Mouse (Mus musculus) granulocyte monocyte progenitor cell, adult 5-6 weeks (primary cell): ENCODE data around the gene Gck. TPM values are rescaled to one million over a fixed set of nuclear protein-coding genes. Genes with fewer than 3 reads are reported as not detected.

ENCODE experiments used
- ATAC-seq: replicated peaks from 2 replicates; pipeline ENCODE4 v1.8.0; 2016; ENCODE audit warnings: mild to moderate bottlenecking, moderate TSS enrichment, inconsistent platforms; ENCODE audit not compliant: poor library complexity, severe bottlenecking
- total RNA-seq, 2 experiments: library from RNA; stranded (forward) in 1 of 2; stranded (reverse) in 1 of 2; fragments of 200-712, 200-1000 nt in 1 of 2; fragments of >200 nt in 1 of 2; fragmentation: Nextera tagmentation in 1 of 2; gene quantifications; 2 replicates each; pipeline ENCODE4 v1.2.3; 2014 to 2017

Gene Gck
- total RNA-seq, 2 experiments from 2014 or later: not detected

DNA sequence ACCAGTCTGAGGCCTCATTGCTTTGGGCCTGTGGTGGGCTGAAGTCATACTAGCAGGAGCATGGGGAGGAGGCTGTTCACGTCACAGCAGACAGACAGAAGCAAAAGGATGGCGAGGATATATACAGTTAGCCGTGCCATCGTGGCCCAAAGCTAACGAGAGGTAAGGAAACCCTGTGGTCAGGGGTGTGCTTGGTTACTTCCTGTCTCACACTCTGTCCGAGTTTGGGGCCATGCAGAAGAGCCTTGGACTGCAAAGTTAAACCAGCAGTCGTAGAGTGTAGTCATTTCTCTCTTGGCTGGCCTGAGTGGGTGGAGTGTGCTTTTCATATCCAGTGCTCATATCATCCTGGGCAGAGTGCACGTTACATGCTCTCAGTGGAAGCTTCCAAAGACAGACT is 67.4 kb downstream of the Gck start:
- peak; percentile 33 for ATAC-seq

DNA sequence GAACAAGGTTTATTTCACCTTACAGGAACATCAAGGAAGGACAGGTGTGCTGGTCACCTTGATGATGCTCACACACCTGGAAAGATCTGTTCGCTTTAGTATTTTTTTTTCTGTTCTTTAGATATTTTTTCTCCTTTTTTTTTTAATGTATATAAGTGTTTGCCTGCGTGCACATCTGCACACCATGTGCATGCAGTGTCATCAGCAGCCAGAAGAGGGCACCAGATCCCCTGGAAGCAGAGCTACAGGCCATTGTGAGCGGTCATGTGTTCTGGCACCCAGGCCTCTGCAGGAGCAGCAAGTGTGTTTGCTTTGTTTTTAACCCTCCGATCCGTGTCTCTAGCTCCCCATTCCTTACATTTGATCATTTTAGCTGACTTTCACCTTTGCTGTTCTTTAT is 70.0 kb downstream of the Gck start:
- peak; percentile 36; the same call in 1 of the 2 replicates for ATAC-seq

DNA sequence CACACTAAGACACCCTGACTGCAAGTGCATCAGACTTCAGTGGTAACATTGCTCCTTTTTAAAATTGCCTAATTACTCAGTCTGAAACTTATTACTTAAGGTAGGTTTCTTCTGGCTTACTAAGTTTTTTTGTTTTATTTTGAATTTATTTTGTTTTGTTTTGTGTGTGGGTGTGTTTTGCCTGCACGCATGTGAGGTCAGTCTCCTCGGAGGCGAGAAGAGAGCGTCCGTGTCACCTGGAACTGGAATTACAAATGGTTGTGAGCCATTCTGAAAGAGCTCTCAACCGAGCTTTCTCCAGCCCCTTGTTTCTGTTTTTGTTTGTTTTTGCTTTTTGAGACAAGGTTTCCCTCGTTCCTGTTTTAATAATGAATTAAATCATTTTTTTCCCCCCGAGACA is 71.2 kb downstream of the Gck start:
- ATAC-seq: no peak

DNA sequence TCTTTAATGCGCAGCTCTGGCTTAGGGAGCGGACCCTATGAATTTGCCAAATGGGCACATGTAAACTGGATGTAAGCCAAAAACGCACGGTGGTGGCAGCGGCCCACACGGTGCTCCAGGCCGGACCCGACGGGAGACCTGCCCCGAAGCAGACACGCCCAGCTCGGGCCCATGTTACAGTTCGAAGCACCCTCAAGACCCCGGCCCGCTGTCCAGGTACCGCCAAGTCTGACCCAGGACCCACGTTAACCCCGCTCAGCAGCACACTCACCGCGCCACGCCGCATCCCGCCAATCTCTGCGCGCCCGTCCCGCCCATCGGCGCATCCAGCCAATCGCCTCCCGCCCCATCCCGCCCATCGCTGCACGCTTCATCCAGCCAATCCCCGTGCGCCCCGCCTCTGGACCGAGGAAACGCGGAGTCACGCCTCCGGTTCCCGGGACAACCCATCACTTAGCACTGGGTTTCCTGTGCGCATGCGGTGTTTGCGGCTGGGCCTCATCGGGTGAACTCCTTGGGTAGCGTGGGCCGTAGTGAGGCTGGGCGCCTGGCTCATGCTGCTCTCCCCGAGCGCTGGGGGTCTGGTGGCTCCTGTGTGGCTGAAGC is 71.9 kb downstream of the Gck start, which contains the start of gene Pold2:
Gene Pold2 (minus strand): TSS at position 372 of the 606 bp plus-strand sequence.
- ATAC-seq: peak; percentile 93

DNA sequence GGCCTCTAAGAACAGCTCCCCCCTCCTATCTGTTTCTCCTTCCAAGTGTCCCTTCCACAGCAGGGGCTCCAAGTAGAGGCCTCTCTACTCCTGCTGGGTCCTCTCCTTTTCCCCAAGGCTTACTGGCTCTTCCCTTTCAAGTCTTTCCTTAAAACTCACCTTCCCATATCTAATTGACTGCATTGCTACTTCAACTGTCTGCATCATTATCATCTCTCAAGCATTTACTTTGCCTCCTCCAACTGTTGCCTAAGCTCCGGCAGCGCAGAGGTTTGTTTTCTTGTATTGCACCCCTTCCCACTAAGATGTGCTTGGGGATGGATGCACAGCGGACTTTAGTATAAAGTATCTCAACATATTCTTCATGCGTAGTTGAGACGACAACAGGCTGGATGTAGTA is 72.5 kb downstream of the Gck start:
- no peak for ATAC-seq

DNA sequence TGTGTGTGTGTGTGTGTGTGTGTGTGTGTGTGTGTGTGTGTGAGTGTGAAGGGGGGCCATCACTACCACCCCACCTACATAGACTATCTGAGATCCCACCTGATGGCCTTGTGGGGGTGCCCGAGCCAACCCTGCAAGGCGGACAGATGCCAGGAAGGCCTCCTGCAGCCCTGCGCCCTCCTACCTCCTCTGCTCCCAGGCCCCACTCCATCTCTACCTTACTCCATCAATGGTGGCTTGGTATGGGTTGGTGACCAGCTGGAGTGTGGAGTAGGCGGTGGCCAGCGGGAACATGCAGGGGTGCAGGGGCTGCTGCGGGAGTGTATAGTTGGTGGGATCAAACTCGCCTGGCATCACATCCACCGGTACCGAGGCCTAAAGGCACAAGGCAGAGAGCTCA is 76.7 kb downstream of the Gck start:
- ATAC-seq: no peak

DNA sequence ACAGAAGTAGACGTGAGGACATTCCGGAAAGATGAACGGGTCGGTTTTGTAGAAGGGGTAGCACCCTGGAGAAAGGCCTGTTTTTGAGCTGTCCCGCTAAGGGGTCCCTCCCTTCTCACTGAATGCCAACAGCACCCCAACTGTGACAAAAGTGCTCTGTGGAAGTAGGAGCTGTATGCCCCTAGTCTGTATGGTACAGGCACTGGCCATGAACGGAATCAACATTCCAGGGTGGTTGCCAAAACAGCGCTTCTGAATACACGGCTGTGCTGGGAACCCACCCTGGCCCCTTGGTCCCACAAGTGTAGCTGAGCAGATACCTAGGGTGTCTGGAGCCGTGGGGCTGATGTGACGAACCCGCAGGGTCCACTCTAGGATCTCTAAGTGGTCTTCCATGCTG is 77.2 kb downstream of the Gck start:
- ATAC-seq: no peak

DNA sequence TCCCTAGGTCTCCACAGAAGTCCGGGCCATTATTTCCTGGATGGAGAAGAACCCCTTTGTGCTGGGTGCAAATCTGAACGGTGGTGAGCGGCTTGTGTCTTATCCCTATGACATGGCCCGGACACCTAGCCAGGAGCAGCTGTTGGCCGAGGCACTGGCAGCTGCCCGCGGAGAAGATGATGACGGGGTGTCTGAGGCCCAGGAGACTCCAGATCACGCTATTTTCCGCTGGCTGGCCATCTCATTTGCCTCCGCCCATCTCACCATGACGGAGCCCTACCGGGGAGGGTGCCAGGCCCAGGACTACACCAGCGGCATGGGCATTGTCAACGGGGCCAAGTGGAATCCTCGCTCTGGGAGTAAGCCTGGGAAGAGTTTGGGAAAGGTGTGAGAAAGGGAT is 79.8 kb downstream of the Gck start:
- ATAC-seq: no peak

DNA sequence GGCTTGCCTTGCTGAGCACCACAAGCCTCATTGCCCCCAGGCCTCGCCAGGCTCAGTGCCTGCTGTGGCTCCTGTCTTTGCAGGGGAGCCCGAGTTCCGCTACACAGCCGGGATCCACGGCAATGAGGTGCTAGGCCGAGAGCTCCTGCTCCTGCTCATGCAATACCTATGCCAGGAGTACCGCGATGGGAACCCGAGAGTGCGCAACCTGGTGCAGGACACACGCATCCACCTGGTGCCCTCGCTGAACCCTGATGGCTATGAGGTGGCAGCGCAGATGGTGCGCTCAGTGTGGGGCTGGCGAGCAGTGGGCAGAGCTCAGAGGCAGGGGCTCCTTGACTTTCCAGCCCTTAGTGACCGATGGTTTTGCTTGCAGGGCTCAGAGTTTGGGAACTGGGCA is 80.5 kb downstream of the Gck start:
- ATAC-seq: no peak

DNA sequence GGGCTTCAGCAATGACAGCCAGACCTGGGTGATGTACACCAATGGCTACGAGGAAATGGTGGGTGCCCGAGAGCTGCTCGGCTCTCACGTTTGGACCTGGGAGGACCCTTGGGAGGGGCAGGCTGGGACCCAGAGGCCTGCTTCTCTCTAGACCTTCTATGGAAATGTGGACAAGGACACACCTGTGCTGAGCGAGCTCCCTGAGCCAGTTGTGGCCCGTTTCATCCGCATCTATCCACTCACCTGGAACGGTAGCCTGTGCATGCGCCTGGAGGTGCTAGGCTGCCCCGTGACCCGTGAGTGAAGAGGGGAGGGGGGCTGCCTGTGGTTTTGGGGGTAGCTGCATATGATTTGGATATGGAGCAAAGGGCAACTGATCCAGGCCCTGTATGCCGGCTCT is 81.6 kb downstream of the Gck start:
- no peak for ATAC-seq

DNA sequence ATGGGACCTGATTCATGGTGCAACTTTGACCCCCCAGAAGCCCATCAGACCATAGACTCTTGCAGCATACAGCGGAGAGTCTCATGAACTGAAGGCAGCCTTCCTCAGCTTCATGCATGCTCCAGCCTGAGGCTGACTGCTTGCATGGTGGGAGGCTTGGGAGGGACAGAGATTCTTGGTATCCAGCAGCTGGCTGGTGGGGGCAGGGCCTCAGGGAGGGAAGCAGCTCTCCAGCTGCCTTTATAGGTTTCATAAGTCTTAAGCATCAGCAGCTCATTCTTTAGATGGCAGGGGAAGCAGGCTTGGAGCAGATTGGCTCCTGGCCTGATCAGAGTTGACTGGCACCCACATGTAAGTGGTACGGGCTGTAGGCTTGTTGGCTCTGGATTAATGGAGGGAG is 82.7 kb downstream of the Gck start:
- ATAC-seq: no peak

DNA sequence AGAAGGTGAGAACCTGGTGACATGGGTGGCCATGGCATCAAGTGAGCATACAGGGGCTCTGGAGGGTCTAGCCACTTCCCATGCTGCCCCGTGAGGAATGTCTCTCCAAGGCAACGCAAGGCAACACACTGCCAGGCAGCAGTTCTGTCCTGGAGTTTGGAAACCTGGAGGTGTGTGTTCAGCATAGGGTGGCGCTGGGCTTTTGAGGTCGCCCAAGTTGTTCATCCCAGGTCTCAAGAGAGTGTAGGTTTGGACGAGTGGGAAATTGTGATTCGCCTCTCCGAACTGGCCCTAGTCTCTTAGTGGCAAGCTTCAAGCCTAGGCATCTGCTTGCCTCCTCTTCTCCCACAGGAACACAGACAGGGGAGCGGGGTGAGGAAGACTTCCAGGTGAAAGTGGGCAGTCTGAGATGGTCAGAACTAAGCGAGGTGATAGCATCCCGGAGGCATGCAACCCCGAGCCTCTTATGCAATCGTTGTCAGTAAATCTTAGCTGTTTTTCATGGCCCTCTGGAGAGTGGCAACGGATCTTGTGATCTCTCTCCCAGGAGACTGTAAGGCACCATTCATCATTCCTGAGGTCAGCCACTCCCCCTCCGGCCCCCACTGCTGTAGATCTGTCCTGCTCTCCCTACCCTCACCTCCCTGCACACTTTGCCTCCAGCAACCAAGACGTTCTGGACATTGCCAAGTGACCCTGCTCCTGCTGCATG is 87.3 kb downstream of the Gck start:
- ATAC-seq: no peak

DNA sequence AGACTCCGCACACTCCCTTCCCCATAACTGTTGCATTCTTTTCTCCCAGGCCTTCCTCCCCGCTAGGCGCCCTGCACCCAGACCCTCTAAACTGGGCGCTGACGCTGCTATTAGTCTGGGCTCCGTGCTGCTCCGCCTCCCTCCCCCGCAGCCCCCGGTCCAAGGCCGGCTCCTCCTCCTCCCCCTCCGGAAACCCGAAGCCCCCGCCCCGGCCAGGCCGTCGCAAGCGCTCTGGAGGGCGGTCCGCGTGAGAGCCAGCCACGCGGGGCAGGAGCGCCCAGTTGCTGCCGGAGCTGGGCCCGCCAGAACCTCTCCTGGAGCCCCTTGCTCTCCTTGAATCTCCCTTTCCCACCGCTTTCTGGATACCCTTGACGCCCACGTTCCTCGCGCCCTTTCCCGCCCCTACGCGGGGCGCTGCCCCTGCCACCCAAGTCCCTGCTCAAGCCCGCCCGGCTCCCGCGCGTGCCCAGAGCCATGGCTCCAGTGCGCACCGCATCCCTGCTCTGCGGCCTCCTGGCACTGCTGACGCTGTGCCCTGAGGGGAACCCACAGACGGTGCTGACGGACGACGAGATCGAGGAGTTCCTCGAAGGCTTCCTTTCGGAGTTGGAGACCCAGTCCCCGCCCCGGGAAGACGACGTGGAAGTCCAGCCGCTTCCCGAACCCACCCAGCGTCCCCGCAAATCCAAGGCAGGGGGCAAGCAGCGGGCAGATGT is 88.0 kb downstream of the Gck start, which contains the start of gene Aebp1:
Gene Aebp1 (plus strand): TSS at position 270 of the 716 bp plus-strand sequence.
- peak; percentile 38 for ATAC-seq

DNA sequence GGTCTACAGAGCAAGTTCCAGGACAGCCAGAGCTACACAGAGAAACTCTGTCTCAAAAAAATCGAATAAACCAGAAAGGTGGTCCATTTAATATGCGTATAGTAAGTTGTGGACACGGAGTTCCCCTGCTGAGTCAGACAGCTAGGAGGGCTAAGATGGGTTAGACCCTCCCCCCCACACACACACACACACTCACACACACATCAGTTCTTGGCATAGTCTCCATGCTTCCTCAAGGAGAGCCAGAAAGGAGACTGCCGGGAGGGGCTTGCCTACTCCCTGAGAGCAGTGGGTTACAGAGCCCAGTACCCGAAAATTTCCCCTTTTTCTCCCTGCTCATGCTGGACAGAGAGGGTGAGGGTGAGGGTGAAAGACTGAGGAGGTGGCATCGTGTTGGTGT is 89.2 kb downstream of the Gck start:
- no peak for ATAC-seq

DNA sequence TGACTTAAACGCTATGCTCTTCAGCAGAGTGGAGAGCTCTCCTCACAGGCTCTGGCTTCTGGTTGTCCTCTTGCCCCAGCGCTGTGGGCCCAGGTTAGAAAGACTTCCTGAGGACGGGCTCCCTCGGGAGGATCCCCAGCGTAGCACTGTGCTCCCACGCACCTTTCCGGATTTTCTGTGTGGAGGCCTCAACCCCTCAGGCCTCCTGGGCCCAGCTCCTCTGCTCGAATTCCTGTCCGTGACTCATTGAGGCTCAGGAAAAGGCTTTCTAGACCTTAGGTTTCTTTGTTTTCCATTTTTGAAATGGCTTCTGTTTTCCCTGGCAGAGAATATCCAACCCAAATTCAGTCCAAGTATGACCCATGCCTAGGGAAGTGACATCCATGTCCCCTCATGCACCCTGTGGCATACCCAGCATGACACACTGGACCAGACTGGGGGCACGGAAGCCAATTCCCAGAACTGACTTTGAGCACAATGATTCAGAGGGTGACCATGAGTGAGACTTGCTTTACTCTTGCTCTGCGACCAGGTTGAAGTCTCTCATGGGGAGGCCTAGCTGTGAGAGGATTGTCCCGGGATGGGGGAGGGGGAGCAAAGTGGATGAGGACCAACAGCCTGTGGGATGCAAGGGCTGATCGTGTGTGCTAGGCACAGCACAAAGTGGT is 89.9 kb downstream of the Gck start:
- no peak for ATAC-seq

DNA sequence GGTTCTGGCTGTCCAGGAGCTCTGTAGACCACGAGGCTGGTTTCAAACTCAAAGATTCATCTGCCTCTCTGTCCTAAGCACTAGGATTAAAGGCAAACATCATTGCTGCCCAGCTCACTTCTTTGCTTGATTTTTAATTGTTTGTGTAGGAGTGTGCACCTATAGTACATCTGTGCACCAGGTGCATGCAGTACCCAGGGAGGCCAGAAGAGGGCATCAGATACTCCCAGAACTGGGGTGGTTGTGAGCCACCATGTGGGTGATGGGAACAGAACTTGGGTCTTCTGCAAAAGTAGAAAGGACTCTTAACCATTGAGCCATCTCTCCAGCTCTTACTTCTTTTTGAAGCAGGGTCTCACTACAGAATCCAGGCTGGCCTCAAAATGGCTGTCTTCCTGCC is 91.2 kb downstream of the Gck start:
- no peak for ATAC-seq

DNA sequence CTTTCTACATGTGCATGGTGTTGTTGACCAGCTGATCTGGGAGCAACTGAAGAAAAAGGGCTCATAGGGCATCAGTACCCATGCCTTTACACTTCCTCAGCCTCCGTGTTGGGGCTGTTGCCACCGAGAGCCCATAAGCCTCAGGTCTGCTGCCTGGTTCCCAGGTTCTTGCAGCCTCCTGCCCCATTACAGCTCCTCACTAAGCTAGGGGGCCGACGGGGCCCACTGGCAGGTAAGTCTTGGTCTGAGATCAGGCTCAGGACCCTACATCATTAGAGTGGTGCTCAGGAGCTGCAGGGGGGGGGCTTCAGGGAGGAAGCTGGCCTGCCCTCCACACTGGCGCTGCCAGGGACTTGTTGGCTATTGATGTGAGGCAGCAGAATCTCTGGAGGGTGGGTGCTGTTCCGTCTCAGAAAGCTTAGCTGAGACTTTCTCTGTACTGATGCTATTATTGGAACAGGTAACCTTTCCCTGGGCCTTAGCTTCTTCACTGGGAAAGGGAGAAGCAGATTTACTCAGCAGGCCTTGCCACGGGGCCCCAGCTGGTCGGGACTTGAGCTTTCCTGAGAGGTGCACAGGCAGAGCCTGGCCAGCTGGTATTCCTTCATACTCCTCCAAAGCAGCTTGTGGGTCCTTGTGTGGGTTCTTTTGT is 93.3 kb downstream of the Gck start:
- ATAC-seq: no peak

DNA sequence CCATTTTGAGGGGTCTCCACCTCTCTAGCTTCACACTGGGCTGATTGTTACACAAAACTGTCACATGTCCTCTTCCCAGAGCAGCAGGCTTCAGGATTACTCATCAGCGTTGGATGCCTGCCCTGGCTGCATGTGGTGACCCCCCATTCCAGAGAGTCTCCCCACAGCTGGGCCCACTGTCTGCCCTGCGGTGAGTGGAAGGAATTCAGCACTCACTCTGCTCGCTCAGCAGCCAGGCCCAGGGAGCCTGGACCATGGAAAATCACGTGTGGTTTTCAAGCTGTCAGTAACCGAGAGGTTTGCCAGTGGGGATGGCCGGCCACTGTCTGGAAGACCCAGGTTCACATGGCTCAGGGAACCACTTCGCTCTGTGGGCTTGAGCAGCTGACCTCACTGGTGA is 94.0 kb downstream of the Gck start:
- ATAC-seq: no peak

DNA sequence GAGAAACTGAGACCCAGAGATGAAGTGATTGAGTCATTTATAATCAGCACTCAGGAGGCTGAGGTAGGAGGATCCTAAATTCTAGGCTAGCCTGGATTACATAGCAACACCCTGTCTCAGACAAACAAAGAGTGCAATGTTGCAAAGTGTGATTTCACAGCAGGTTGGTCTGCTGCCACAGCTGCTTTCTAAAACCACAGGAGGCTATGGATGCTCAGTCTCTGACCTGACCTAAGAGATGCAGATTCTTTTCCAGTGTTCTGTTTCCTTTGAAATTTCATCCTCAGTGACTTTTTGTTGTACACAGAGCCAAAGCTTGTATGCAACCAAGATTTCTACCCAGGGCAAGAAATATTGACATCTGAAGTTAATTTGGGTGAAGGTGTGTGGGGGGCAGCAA is 94.4 kb downstream of the Gck start:
- no peak for ATAC-seq

DNA sequence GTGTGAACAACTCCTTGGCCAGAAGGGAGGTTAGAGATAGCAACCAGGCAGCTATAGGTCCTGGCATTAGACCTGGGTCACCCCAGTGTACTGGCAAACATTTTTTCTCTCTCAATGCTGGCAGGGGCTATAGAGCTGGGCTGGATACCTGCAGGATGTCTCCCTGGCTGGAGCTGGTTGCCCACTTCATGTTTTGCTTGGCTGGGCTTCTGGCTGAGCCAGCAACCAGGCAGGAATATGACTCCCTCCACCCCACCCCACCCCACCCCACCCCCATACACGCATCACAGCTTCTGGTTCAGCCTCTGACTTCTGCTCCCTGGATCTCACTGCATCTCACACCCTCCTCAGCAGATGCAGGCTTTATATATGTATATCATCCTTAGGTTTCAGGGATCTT is 97.6 kb downstream of the Gck start:
- no peak for ATAC-seq
